Mouse (Mus musculus): ENCODE measurements around the gene Pou6f2. TPM values are rescaled to one million over a fixed set of nuclear protein-coding genes. Genes with fewer than 3 reads are reported as not detected.

Gene Pou6f2
- polyA plus RNA-seq, 1 experiment from 2014 or later = 1.2 TPM

GRCm38 (mm10) chr13:18312613-18313012 is 84.9 kb downstream of the Pou6f2 start:
- Histone ChIP-seq H3K36me3 (no peaks in the 10 kb centered on the region), H3K9ac (no peak overlapping the region), H3K4me3 (no peak overlapping the region), H3K9me3 (replicated peaks) (no peaks in the 10 kb centered on the region), H3K27me3 (replicated peaks) (no peaks in the 10 kb centered on the region), H3K27ac (ENCODE audit: poor library complexity, severe bottlenecking) (no peak overlapping the region), H3K4me1 (replicated peaks) (no peaks in the 10 kb centered on the region), H3K4me2 (no peak overlapping the region)
- 85% methylated on average over 8 of the region's 8 CpGs for WGBS
- no peak for ATAC-seq (ENCODE audit: insufficient number of reproducible peaks, low FRiP score)

GRCm38 (mm10) chr13:18309024-18309423 is 88.5 kb downstream of the Pou6f2 start:
- ATAC-seq (ENCODE audit: insufficient number of reproducible peaks, low FRiP score) = no peak
- no peaks in the 10 kb centered on the region for H3K9me3 ChIP-seq (replicated peaks)
- H3K9ac ChIP-seq = no peak overlapping the region
- H3K4me2 ChIP-seq = no peak overlapping the region
- H3K4me1 ChIP-seq (replicated peaks) = no peaks in the 10 kb centered on the region
- no peaks in the 10 kb centered on the region for H3K27me3 ChIP-seq (replicated peaks)
- H3K36me3 ChIP-seq = no peaks in the 10 kb centered on the region
- H3K4me3 ChIP-seq = no peak overlapping the region
- 74% methylated on average over 7 of the region's 7 CpGs for WGBS
- no peak overlapping the region for H3K27ac ChIP-seq (ENCODE audit: poor library complexity, severe bottlenecking)

GRCm38 (mm10) chr13:18306506-18307145 is 90.9 kb downstream of the Pou6f2 start:
- no peak overlapping the region for H3K4me2 ChIP-seq
- no peak overlapping the region for H3K9ac ChIP-seq
- ATAC-seq (ENCODE audit: insufficient number of reproducible peaks, low FRiP score) = no peak
- no peak overlapping the region for H3K4me3 ChIP-seq
- H3K36me3 ChIP-seq = no peaks in the 10 kb centered on the region
- 78% methylated on average over 7 of the region's 7 CpGs for WGBS
- no peaks in the 10 kb centered on the region for H3K4me1 ChIP-seq (replicated peaks)
- H3K27ac ChIP-seq (ENCODE audit: poor library complexity, severe bottlenecking) = no peak overlapping the region
- no peaks in the 10 kb centered on the region for H3K9me3 ChIP-seq (replicated peaks)
- H3K27me3 ChIP-seq (replicated peaks) = no peaks in the 10 kb centered on the region

GRCm38 (mm10) chr13:18299966-18300365 is 97.5 kb downstream of the Pou6f2 start:
- no peaks in the 10 kb centered on the region for H3K36me3 ChIP-seq
- no peak overlapping the region for H3K27ac ChIP-seq (ENCODE audit: poor library complexity, severe bottlenecking)
- no peaks in the 10 kb centered on the region for H3K27me3 ChIP-seq (replicated peaks)
- H3K4me3 ChIP-seq = no peak overlapping the region
- no peak overlapping the region for H3K9ac ChIP-seq
- no peaks in the 10 kb centered on the region for H3K4me1 ChIP-seq (replicated peaks)
- ATAC-seq (ENCODE audit: insufficient number of reproducible peaks, low FRiP score) = no peak
- H3K4me2 ChIP-seq = no peak overlapping the region
- 73% methylated on average over 1 of the region's 1 CpGs for WGBS
- H3K9me3 ChIP-seq (replicated peaks) = no peaks in the 10 kb centered on the region

- no peak overlapping the region for H3K27ac ChIP-seq (ENCODE audit: poor library complexity, severe bottlenecking)
- no peak overlapping the region for H3K4me3 ChIP-seq
- H3K9me3 ChIP-seq (replicated peaks) = no peaks in the 10 kb centered on the region
- H3K9ac ChIP-seq = no peak overlapping the region
- H3K4me1 ChIP-seq (replicated peaks) = no peaks in the 10 kb centered on the region
- 76% methylated on average over 1 of the region's 1 CpGs for WGBS
- no peaks in the 10 kb centered on the region for H3K27me3 ChIP-seq (replicated peaks)
- no peak overlapping the region for H3K4me2 ChIP-seq
- no peaks in the 10 kb centered on the region for H3K36me3 ChIP-seq
- ATAC-seq (ENCODE audit: insufficient number of reproducible peaks, low FRiP score) = no peak
Measured at GRCm38 (mm10) chr13:18293438-18293837, 104.0 kb downstream of the Pou6f2 start.

GRCm38 (mm10) chr13:18290253-18290914 is 107.1 kb downstream of the Pou6f2 start:
- H3K4me1 ChIP-seq (replicated peaks) = no peaks in the 10 kb centered on the region
- no peaks in the 10 kb centered on the region for H3K27me3 ChIP-seq (replicated peaks)
- H3K36me3 ChIP-seq = no peaks in the 10 kb centered on the region
- H3K4me2 ChIP-seq = no peak overlapping the region
- no peak overlapping the region for H3K27ac ChIP-seq (ENCODE audit: poor library complexity, severe bottlenecking)
- ATAC-seq (ENCODE audit: insufficient number of reproducible peaks, low FRiP score) = no peak
- H3K9ac ChIP-seq = no peak overlapping the region
- no peaks in the 10 kb centered on the region for H3K9me3 ChIP-seq (replicated peaks)
- 76% methylated on average over 4 of the region's 4 CpGs for WGBS
- H3K4me3 ChIP-seq = no peak overlapping the region

GRCm38 (mm10) chr13:18287536-18287935 is 110.0 kb downstream of the Pou6f2 start:
- no peaks in the 10 kb centered on the region for H3K27me3 ChIP-seq (replicated peaks)
- H3K36me3 ChIP-seq = no peaks in the 10 kb centered on the region
- H3K4me2 ChIP-seq = no peak overlapping the region
- WGBS = 80% methylated on average over 7 of the region's 7 CpGs
- no peak overlapping the region for H3K4me3 ChIP-seq
- no peak for ATAC-seq (ENCODE audit: insufficient number of reproducible peaks, low FRiP score)
- no peak overlapping the region for H3K27ac ChIP-seq (ENCODE audit: poor library complexity, severe bottlenecking)
- no peaks in the 10 kb centered on the region for H3K9me3 ChIP-seq (replicated peaks)
- H3K9ac ChIP-seq = no peak overlapping the region
- H3K4me1 ChIP-seq (replicated peaks) = no peaks in the 10 kb centered on the region

- no peak for ATAC-seq (ENCODE audit: insufficient number of reproducible peaks, low FRiP score)
- Histone ChIP-seq H3K27ac (ENCODE audit: poor library complexity, severe bottlenecking) (no peak overlapping the region), H3K36me3 (no peaks in the 10 kb centered on the region), H3K4me1 (replicated peaks) (no peaks in the 10 kb centered on the region), H3K9me3 (replicated peaks) (no peaks in the 10 kb centered on the region), H3K27me3 (replicated peaks) (no peaks in the 10 kb centered on the region), H3K4me2 (no peak overlapping the region), H3K9ac (no peak overlapping the region), H3K4me3 (no peak overlapping the region)
- WGBS = 72% methylated on average over 5 of the region's 5 CpGs
Measured at GRCm38 (mm10) chr13:18282361-18282982, 115.0 kb downstream of the Pou6f2 start.

GRCm38 (mm10) chr13:18281084-18281483 is 116.4 kb downstream of the Pou6f2 start:
- Histone ChIP-seq H3K27ac (ENCODE audit: poor library complexity, severe bottlenecking) (no peak overlapping the region), H3K9ac (no peak overlapping the region), H3K4me2 (no peak overlapping the region), H3K36me3 (no peaks in the 10 kb centered on the region), H3K9me3 (replicated peaks) (no peaks in the 10 kb centered on the region), H3K4me1 (replicated peaks) (no peaks in the 10 kb centered on the region; the same call in 1 of the 2 replicates), H3K27me3 (replicated peaks) (no peaks in the 10 kb centered on the region), H3K4me3 (no peak overlapping the region)
- ATAC-seq (ENCODE audit: insufficient number of reproducible peaks, low FRiP score) = no peak
- 58% methylated on average over 3 of the region's 3 CpGs for WGBS

GRCm38 (mm10) chr13:18253131-18253530 is 144.4 kb downstream of the Pou6f2 start:
- H3K9me3 ChIP-seq (replicated peaks) = no peaks in the 10 kb centered on the region
- ATAC-seq (ENCODE audit: insufficient number of reproducible peaks, low FRiP score) = no peak
- H3K4me1 ChIP-seq (replicated peaks) = no peaks in the 10 kb centered on the region
- H3K4me2 ChIP-seq = no peak overlapping the region
- H3K36me3 ChIP-seq = no peaks in the 10 kb centered on the region
- WGBS = 87% methylated on average over 3 of the region's 3 CpGs
- no peaks in the 10 kb centered on the region for H3K27me3 ChIP-seq (replicated peaks)
- no peak overlapping the region for H3K9ac ChIP-seq
- no peak overlapping the region for H3K4me3 ChIP-seq
- no peak overlapping the region for H3K27ac ChIP-seq (ENCODE audit: poor library complexity, severe bottlenecking)

- 7% methylated on average over 22 of the region's 22 CpGs for WGBS
- H3K4me2 ChIP-seq = peak overlapping the region; percentile 62
- no peak overlapping the region for H3K9ac ChIP-seq
- ATAC-seq (ENCODE audit: insufficient number of reproducible peaks, low FRiP score) = 0 out of 2 replicates have a peak, but pooled peaks have one; percentile 53
- no peaks in the 10 kb centered on the region for H3K27me3 ChIP-seq (replicated peaks)
- H3K9me3 ChIP-seq (replicated peaks) = no peaks in the 10 kb centered on the region
- no peaks in the 10 kb centered on the region for H3K36me3 ChIP-seq
- peak overlapping the region; percentile 29; the same call in 1 of the 2 replicates for H3K4me3 ChIP-seq
- no peak overlapping the region for H3K27ac ChIP-seq (ENCODE audit: poor library complexity, severe bottlenecking)
- peaks cover 7% of the 10 kb centered on the region; the same call in 1 of the 2 replicates for H3K4me1 ChIP-seq (replicated peaks)
Measured at GRCm38 (mm10) chr13:18218566-18219234, 178.8 kb downstream of the Pou6f2 start.
